Comparison of ENCODE assay signal across 7 mouse cellular contexts in the genomic region with DNA sequence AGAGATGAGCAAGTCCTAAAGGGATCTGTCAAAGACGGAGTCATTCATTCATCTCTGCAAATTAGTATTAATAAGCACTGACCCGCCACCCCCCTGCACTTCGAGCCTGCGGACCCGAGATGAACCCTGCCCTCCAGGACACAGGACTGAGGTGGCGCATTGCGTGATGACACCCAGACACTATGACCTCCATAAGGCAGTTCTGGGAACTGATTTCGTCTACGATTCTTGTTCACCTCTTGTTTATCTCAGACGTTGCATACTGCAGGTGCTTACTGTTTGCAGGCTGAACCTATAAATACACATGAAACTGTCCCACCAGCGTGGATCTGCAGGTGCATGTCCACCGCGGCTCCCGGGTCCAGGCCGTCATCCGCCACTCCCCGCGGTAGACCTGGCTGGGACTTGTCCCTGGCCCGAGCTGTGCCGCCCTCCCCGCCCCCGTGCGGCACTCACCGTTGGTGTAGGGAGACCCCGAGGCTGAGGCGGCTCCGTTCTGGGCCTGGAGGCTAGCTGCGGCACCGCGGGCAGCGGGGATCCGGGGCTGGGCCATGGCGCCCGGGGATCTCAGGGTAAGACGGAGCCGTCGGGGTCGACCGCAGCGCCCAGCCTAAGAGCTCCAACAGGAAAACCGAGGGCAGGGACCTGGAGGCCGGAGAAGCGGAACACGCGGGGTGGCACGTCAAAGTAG. TPM values are rescaled to one million over a fixed set of nuclear protein-coding genes. Genes with fewer than 3 reads are reported as not detected.
DNase-seq lines count a peak whose midpoint lies in the region; ATAC-seq and TF ChIP-seq lines count a peak whose summit lies in the region.

No protein-coding gene starts in this region.

- H3K4me1 ChIP-seq in bone marrow macrophage, adult 2 months (ENCODE audit: control insufficient read depth, insufficient read depth, low read length): peaks cover 14% of the 10 kb centered on the region
- peaks cover 17% of the 10 kb centered on the region for H3K4me1 ChIP-seq in midbrain, embryonic 12.5 days

- no peak for TF ChIP-seq POLR2A in bone marrow macrophage, adult 2 months (IDR thresholded peaks at IDR 0.05; ENCODE audit: borderline replicate concordance, low read depth, low read length)

- TF ChIP-seq CTCF in bone marrow macrophage, adult 2 months (IDR thresholded peaks at IDR 0.05; ENCODE audit: low read depth, low read length): no peak

- peak overlapping the region; percentile 57 for H3K27ac ChIP-seq in bone marrow macrophage, adult 2 months (ENCODE audit: insufficient read depth, low read depth, low read length)
- H3K27ac ChIP-seq in midbrain, embryonic 12.5 days (replicated peaks): peak overlapping the region; percentile 65

- peak; percentile 79 for ATAC-seq in midbrain, embryonic 12.5 days (ENCODE audit: low FRiP score, low read depth)

- H3K9me3 ChIP-seq in midbrain, embryonic 12.5 days: no peaks in the 10 kb centered on the region

- DNase-seq in right cerebral cortex, postnatal 4 days: peak; percentile 8
- DNase-seq in right cerebral cortex, postnatal 36 days (ENCODE audit: low spot score in 2 of 2): no peak
- peak; percentile 40 to 44 for DNase-seq in gastrocnemius, adult 8-10 months (ENCODE audit: low spot score in 2 of 2)
- DNase-seq in kidney, postnatal 36 days: peak; percentile 38 to 63
- no peak for DNase-seq in ovary, postnatal 10 days (ENCODE audit: low spot score)

- H3K4me2 ChIP-seq in midbrain, embryonic 12.5 days (replicated peaks): peak overlapping the region; percentile 86

- WGBS in midbrain, embryonic 12.5 days: under 1% methylated on average over 46 of the region's 46 CpGs

- H3K27me3 ChIP-seq in midbrain, embryonic 12.5 days: no peaks in the 10 kb centered on the region

- H3K36me3 ChIP-seq in midbrain, embryonic 12.5 days: no peaks in the 10 kb centered on the region

- peak overlapping the region; percentile 80 for H3K4me3 ChIP-seq in bone marrow macrophage, adult 2 months (ENCODE audit: insufficient read depth, low read length)
- peak overlapping the region; percentile 99 for H3K4me3 ChIP-seq in midbrain, embryonic 12.5 days

- H3K9ac ChIP-seq in midbrain, embryonic 12.5 days (replicated peaks): peak overlapping the region; percentile 97

RNA-seq across cellular contexts. Expression of gene Sec24a, which starts 7.7 kb away (rescaled TPM):
- polyA plus RNA-seq in bone marrow macrophage, adult 2 months (2012; ENCODE audit: insufficient read depth, insufficient read length, missing spikeins): 12.0 and 12.6 TPM in 2 replicates
- total RNA-seq in gastrocnemius, adult 8-10 months (2022): 10 to 100 TPM; 34.7 to 51.4 (median 36.2) TPM
- polyA plus RNA-seq in midbrain, embryonic 12.5 days (2016; fragmentation: Nextera tagmentation; extraction: Ambion mirVana): 15.8 TPM in 2 replicates

RNA-seq across cellular contexts. Expression of gene Sar1b, which starts 7.7 kb away (rescaled TPM):
- polyA plus RNA-seq in bone marrow macrophage, adult 2 months (2012; ENCODE audit: insufficient read depth, insufficient read length, missing spikeins): 51.9 and 52.7 TPM in 2 replicates
- total RNA-seq in gastrocnemius, adult 8-10 months (2022): 100 to 1,000 TPM; 497 to 597 (median 580) TPM
- polyA plus RNA-seq in midbrain, embryonic 12.5 days (2016; fragmentation: Nextera tagmentation; extraction: Ambion mirVana): 125 and 129 TPM in 2 replicates

Comparison
In these comparisons a context has a peak if more than half of its experiments do, and no peak if none do; other contexts are left out.
1. DNase-seq: peak in right cerebral cortex, postnatal 4 days (single experiment), gastrocnemius, adult 8-10 months (2 of 2) and kidney, postnatal 36 days (2 of 2); none in right cerebral cortex, postnatal 36 days (0 of 2) and ovary, postnatal 10 days (single experiment).